Mouse (Mus musculus) myocyte (in vitro differentiated cells): ENCODE measurements around the gene Abcg4. TPM values are rescaled to one million over a fixed set of nuclear protein-coding genes. Genes with fewer than 3 reads are reported as not detected.
A peak's percentile ranks its signal among the peaks of the same experiment; 100 is the strongest.

ENCODE experiments used
- H3K27me3 ChIP-seq: one replicate; pipeline ENCODE4 v1.6.1; 2011; ENCODE audit not compliant: control insufficient read depth, insufficient read depth, insufficient read length
- H3K36me3 ChIP-seq: one replicate; pipeline ENCODE4 v1.6.1; 2011; ENCODE audit not compliant: control insufficient read depth, insufficient read depth
- H3K4me2 ChIP-seq: one replicate; pipeline ENCODE4 v1.6.1; 2011; ENCODE audit warnings: low read depth, control low read depth
- H3K4me3 ChIP-seq: one replicate; pipeline ENCODE4 v1.5.1; 2011; ENCODE audit warnings: mild to moderate bottlenecking, control low read depth, moderate library complexity
- H3K79me2 ChIP-seq: one replicate; pipeline ENCODE4 v1.6.1; 2011; ENCODE audit not compliant: control insufficient read depth, insufficient read depth
- H3ac ChIP-seq: one replicate; pipeline ENCODE4 v1.6.1; 2011; ENCODE audit not compliant: control insufficient read depth, insufficient read length
- CEBPB ChIP-seq: IDR thresholded peaks from 2 replicates; pipeline ENCODE4 v1.6.1; 2011; ENCODE audit warnings: mild to moderate bottlenecking, moderate library complexity; ENCODE audit not compliant: poor library complexity, insufficient read depth, severe bottlenecking
- E2F4 ChIP-seq: IDR thresholded peaks from one replicate; pipeline ENCODE4 v1.6.1; 2011; ENCODE audit warnings: mild to moderate bottlenecking, control low read depth, moderate library complexity; ENCODE audit not compliant: insufficient read depth
- MAX ChIP-seq: IDR thresholded peaks from one replicate; pipeline ENCODE4 v1.6.1; 2011; ENCODE audit warnings: low read depth, mild to moderate bottlenecking, control low read depth
- MYOD1 ChIP-seq, 3 experiments: IDR thresholded peaks; one replicate each; pipeline ENCODE4 v1.6.1; 2011; ENCODE audit warnings: control low read depth in 2 of 3, low read depth in 2 of 3, mild to moderate bottlenecking in 2 of 3, moderate library complexity in 1 of 3; ENCODE audit not compliant: insufficient read length in 2 of 3, control insufficient read depth in 1 of 3
- MYOG ChIP-seq, 3 experiments: IDR thresholded peaks; one replicate each; pipeline ENCODE4 v1.6.1; 2011; ENCODE audit warnings: control low read depth in 2 of 3, low read depth in 2 of 3, mild to moderate bottlenecking in 2 of 3; ENCODE audit not compliant: insufficient read length in 2 of 3, control insufficient read depth in 1 of 3, insufficient read depth in 1 of 3
- POLR2A ChIP-seq: IDR thresholded peaks from one replicate; pipeline ENCODE4 v1.6.1; 2011; ENCODE audit warnings: low read depth, mild to moderate bottlenecking, control low read depth, moderate library complexity; ENCODE audit not compliant: insufficient read length
- POLR2AphosphoS2 ChIP-seq: IDR thresholded peaks from one replicate; pipeline ENCODE4 v1.6.1; 2011; ENCODE audit warnings: low read depth, control low read depth; ENCODE audit not compliant: insufficient read length
- REST ChIP-seq: IDR thresholded peaks from one replicate; pipeline ENCODE4 v1.6.1; 2011; ENCODE audit warnings: mild to moderate bottlenecking, control low read depth, moderate library complexity; ENCODE audit not compliant: insufficient read depth, insufficient read length
- SRF ChIP-seq: IDR thresholded peaks from one replicate; pipeline ENCODE4 v1.6.1; 2011; ENCODE audit warnings: low read depth; ENCODE audit not compliant: control insufficient read depth, insufficient read length
- TCF12 ChIP-seq: IDR thresholded peaks from one replicate; pipeline ENCODE4 v1.6.1; 2011; ENCODE audit warnings: mild to moderate bottlenecking, control low read depth; ENCODE audit not compliant: poor library complexity, insufficient read depth, severe bottlenecking
- TCF3 ChIP-seq: IDR thresholded peaks from one replicate; pipeline ENCODE4 v1.6.1; 2011; ENCODE audit warnings: low read depth, control low read depth; ENCODE audit not compliant: insufficient read length
- USF1 ChIP-seq: IDR thresholded peaks from one replicate; pipeline ENCODE4 v1.6.1; 2011; ENCODE audit warnings: low read depth, mild to moderate bottlenecking, control low read depth, moderate library complexity
- polyA plus RNA-seq: library from polyadenylated mRNA; unstranded; fragments of >200 nt; fragmentation: generic; extraction: Trizol; gene quantifications from one replicate; pipeline ENCODE4 v1.2.1, GENCODE M21; 2012; ENCODE audit warnings: missing spikeins

Gene Abcg4
- polyA plus RNA-seq, 1 experiment: 0.10 TPM

- Histone ChIP-seq H3K4me2 (no peak overlapping the region), H3K36me3 (peaks cover 24% of the 10 kb centered on the region), H3K4me3 (no peak overlapping the region), H3K79me2 (no peaks in the 10 kb centered on the region), H3ac (no peak overlapping the region), H3K27me3 (no peaks in the 10 kb centered on the region)
- TF ChIP-seq CEBPB (no peak), MYOG (IDR thresholded peaks at IDR 0.05; ENCODE audit: control insufficient read depth in 1 of 3, insufficient read depth in 1 of 3, insufficient read length in 2 of 3, low read depth in 2 of 3) (no peak), POLR2AphosphoS2 (peak; percentile 19)
Observed at GRCm38 (mm10) chr9:44287401-44288075, 877 bp downstream of the Abcg4 start.

- no peak overlapping the region for H3K4me3 ChIP-seq
- no peaks in the 10 kb centered on the region for H3K27me3 ChIP-seq
- TF ChIP-seq POLR2A (no peak), REST (no peak), TCF3 (no peak), CEBPB (no peak), TCF12 (no peak)
- H3K79me2 ChIP-seq: no peaks in the 10 kb centered on the region
- H3K4me2 ChIP-seq: no peak overlapping the region
- H3ac ChIP-seq: no peak overlapping the region
- H3K36me3 ChIP-seq: peaks cover 19% of the 10 kb centered on the region
Observed at GRCm38 (mm10) chr9:44287003-44287400, 1.4 kb downstream of the Abcg4 start.

GRCm38 (mm10) chr9:44286256-44286850, 2.1 kb downstream of the Abcg4 start:
- H3K4me3 ChIP-seq: no peak overlapping the region
- H3K27me3 ChIP-seq: no peaks in the 10 kb centered on the region
- no peak for TF ChIP-seq E2F4
- TF ChIP-seq CEBPB: no peak
- no peak for TF ChIP-seq POLR2A
- no peak for TF ChIP-seq SRF
- TF ChIP-seq TCF3: no peak
- no peaks in the 10 kb centered on the region for H3K79me2 ChIP-seq
- no peak overlapping the region for H3ac ChIP-seq
- peaks cover 14% of the 10 kb centered on the region for H3K36me3 ChIP-seq
- H3K4me2 ChIP-seq: no peak overlapping the region

DNA sequence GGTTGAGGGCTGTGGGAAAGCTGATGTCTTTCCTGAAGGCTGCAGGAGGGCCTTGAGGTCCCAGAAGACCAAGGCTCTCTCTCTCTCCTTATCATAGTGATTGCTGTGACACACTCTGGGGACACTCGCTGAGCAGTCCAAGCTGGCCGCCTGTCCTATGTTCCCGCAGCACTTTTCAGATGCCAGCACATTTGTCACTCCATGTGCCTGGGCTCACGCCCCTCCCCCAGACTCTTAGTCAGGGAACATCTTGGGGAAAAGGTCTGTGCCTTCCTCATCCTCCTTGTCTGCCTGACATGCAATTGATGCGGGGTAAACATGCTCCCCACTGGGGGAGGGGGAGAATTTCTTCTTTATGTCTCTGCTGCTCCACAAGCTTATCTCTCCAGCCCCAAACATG, 5.2 kb downstream of the Abcg4 start:
- Histone ChIP-seq H3K36me3 (no peaks in the 10 kb centered on the region), H3ac (no peak overlapping the region), H3K4me2 (no peak overlapping the region), H3K4me3 (no peak overlapping the region), H3K27me3 (no peaks in the 10 kb centered on the region), H3K79me2 (no peaks in the 10 kb centered on the region)
- TF ChIP-seq SRF: no peak
- TF ChIP-seq E2F4: no peak
- no peak for TF ChIP-seq CEBPB
- TF ChIP-seq MYOG (IDR thresholded peaks at IDR 0.05; ENCODE audit: control insufficient read depth in 1 of 3, insufficient read depth in 1 of 3, insufficient read length in 2 of 3, low read depth in 2 of 3): no peak
- no peak for TF ChIP-seq TCF3
- no peak for TF ChIP-seq POLR2AphosphoS2

GRCm38 (mm10) chr9:44269973-44270372, 18.4 kb downstream of the Abcg4 start:
- no peak overlapping the region for H3K4me3 ChIP-seq
- no peak overlapping the region for H3ac ChIP-seq
- H3K4me2 ChIP-seq: no peak overlapping the region
- no peaks in the 10 kb centered on the region for H3K36me3 ChIP-seq
- no peaks in the 10 kb centered on the region for H3K79me2 ChIP-seq
- H3K27me3 ChIP-seq: peaks cover 3% of the 10 kb centered on the region
- no peak for TF ChIP-seq POLR2A
- no peak for TF ChIP-seq E2F4
- no peak for TF ChIP-seq TCF12
- TF ChIP-seq REST: no peak
- TF ChIP-seq CEBPB: no peak
- no peak for TF ChIP-seq POLR2AphosphoS2

- H3K4me2 ChIP-seq: no peak overlapping the region
- no peak overlapping the region for H3ac ChIP-seq
- no peak for TF ChIP-seq MAX
- TF ChIP-seq MYOG (IDR thresholded peaks at IDR 0.05; ENCODE audit: control insufficient read depth in 1 of 3, insufficient read depth in 1 of 3, insufficient read length in 2 of 3, low read depth in 2 of 3): no peak
- no peak for TF ChIP-seq TCF12
- no peak for TF ChIP-seq POLR2A
- no peak for TF ChIP-seq CEBPB
- TF ChIP-seq USF1: no peak
- no peak for TF ChIP-seq POLR2AphosphoS2
- no peak for TF ChIP-seq SRF
- no peak for TF ChIP-seq E2F4
- TF ChIP-seq REST: no peak
- no peak for TF ChIP-seq TCF3
- TF ChIP-seq MYOD1 (IDR thresholded peaks at IDR 0.05; ENCODE audit: control insufficient read depth in 1 of 3, insufficient read length in 2 of 3, low read depth in 2 of 3): no peak
- H3K36me3 ChIP-seq: no peaks in the 10 kb centered on the region
- no peaks in the 10 kb centered on the region for H3K27me3 ChIP-seq
- H3K79me2 ChIP-seq: no peaks in the 10 kb centered on the region
- H3K4me3 ChIP-seq: no peak overlapping the region
Observed at GRCm38 (mm10) chr9:44269077-44269476, 19.3 kb downstream of the Abcg4 start.
